Mouse (Mus musculus) bone marrow macrophage, adult 2 months (primary cell): ENCODE measurements at regions not wholly inside any gene's neighbourhood (a gene's known extent, or its start where the extent isn't known, plus 50 kb on each side); places are given as distances from the start of the nearest gene placed in this dataset.

Source experiments
- CTCF ChIP-seq: IDR thresholded peaks from 2 replicates; pipeline ENCODE4 v1.5.1; 2012; ENCODE audit warnings: low read depth, mild to moderate bottlenecking, low read length, moderate library complexity
- POLR2A ChIP-seq: IDR thresholded peaks from 2 replicates; pipeline ENCODE4 v1.6.1; 2012; ENCODE audit warnings: mild to moderate bottlenecking, low read depth, low read length, borderline replicate concordance

GRCm38 (mm10) chr2:30703308-30703707 lies 100.2 kb downstream of the 1700001O22Rik start:
- TF ChIP-seq POLR2A (no peak), CTCF (no peak)
